Mouse (Mus musculus) lung, postnatal 0 days (tissue): ENCODE results near the gene Ap1s2.

Experiments
- CTCF ChIP-seq: IDR thresholded peaks from 2 replicates; pipeline ENCODE4 v1.5.1; 2016; ENCODE audit warnings: antibody characterized with exemption, mild to moderate bottlenecking
- EP300 ChIP-seq: IDR thresholded peaks from 2 replicates; pipeline ENCODE4 v1.6.1; 2016; ENCODE audit warnings: antibody characterized with exemption, mild to moderate bottlenecking, control low read depth

DNA sequence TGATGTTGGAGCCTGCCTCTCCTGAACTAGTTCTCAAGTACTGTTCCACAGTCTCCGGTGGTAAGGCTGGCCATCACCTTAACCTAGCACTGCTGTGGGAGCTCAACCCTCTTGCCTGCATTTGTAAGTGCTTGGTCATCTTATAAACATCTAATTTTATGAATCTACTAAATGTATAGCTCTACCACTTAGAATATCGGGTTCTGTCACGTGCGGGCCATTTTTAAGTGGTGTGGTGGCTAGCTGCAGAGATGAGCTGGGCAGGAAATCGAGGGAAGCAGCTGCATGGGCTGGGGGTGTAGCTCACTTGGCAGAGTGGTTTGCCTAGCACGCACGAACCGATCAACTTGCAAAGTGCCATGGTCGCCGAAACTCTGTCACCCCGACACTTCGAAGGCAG lies 48.6 kb downstream of the Ap1s2 start:
- no peak for TF ChIP-seq EP300
- TF ChIP-seq CTCF: no peak
